Mouse (Mus musculus) olfactory bulb, adult 2 months (tissue): ENCODE results near the gene Grsf1.

Source experiments
- CTCF ChIP-seq: fragments of 200-500 bp; IDR thresholded peaks from 2 replicates; pipeline ENCODE4 v1.5.1; 2012; ENCODE audit warnings: low read depth, mild to moderate bottlenecking, low read length, moderate library complexity; ENCODE audit not compliant: insufficient read depth
- POLR2A ChIP-seq: fragments of 200-500 bp; IDR thresholded peaks from 2 replicates; pipeline ENCODE4 v1.6.1; 2012; ENCODE audit warnings: mild to moderate bottlenecking, low read depth, low read length, moderate library complexity; ENCODE audit not compliant: insufficient read depth

DNA sequence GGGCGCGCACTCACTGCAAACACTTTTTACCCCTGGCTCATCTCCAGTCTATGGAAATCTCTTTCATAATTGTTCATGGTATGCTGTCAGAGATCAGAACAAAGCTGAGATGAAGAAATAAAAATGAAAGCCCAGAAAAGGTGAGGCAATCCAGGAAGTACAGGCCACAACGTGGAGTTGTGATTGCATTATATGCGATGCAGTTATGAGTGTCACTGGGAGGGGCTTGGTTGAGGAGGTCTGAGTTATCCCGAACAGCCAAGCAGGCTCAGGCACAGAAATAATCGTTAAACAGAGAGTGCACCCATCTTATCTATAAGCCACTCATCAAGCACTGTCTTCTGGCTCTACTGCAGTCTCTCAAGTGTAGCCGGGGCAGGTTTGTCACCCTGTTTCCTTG is 3.0 kb upstream of the Grsf1 start:
- TF ChIP-seq POLR2A: no peak
- no peak for TF ChIP-seq CTCF
